In genomic region chr4:126879560-126880275, GRCm38 (mm10) we compare ENCODE assay signal across 17 mouse cellular contexts.
"Had no signal": no experiment of that assay in that cellular context is flagged by ENCODE, and none has a peak within 500 bp of the region (broad histone marks: within the 10 kb centered on the region; RNA-seq: fewer than 3 reads in every experiment).

No protein-coding gene starts in this region.

- H3K4me3 ChIP-seq: left cerebral cortex, adult 2 months; limb, embryonic 15.5 days; liver, embryonic 12.5 days; lung, embryonic 15.5 days; megakaryocyte, embryonic 14.5 days; midbrain, embryonic 15.5 days; neural tube, embryonic 12.5 days had no signal

- ATAC-seq: inflammation-experienced regulatory T-cells, adult 6 months; liver, embryonic 12.5 days; midbrain, embryonic 15.5 days had no signal

- DNase-seq: kidney, adult 8-10 months; kidney, postnatal 10 days; kidney, postnatal 4 days; lung, postnatal 14 days; retina, postnatal 1 day; thymus, adult 2 months; thymus, postnatal 25 days had no signal

- H3K9me3 ChIP-seq: limb, embryonic 15.5 days; liver, embryonic 12.5 days; lung, embryonic 15.5 days; megakaryocyte, embryonic 14.5 days; midbrain, embryonic 15.5 days; neural tube, embryonic 12.5 days had no signal

- H3K27ac ChIP-seq: left cerebral cortex, adult 2 months; limb, embryonic 15.5 days; liver, embryonic 12.5 days; lung, embryonic 15.5 days; macrophage; midbrain, embryonic 15.5 days; neural tube, embryonic 12.5 days had no signal

- H3K4me1 ChIP-seq: limb, embryonic 15.5 days; liver, embryonic 12.5 days; lung, embryonic 15.5 days; megakaryocyte, embryonic 14.5 days; midbrain, embryonic 15.5 days; neural tube, embryonic 12.5 days had no signal

- H3K4me2 ChIP-seq: limb, embryonic 15.5 days; liver, embryonic 12.5 days; lung, embryonic 15.5 days; midbrain, embryonic 11.5 days; midbrain, embryonic 15.5 days; neural tube, embryonic 12.5 days had no signal

- H3K27me3 ChIP-seq: limb, embryonic 15.5 days; liver, embryonic 12.5 days; lung, embryonic 15.5 days; megakaryocyte, embryonic 14.5 days; midbrain, embryonic 15.5 days; neural tube, embryonic 12.5 days had no signal

- H3K9ac ChIP-seq: limb, embryonic 15.5 days; liver, embryonic 12.5 days; lung, embryonic 15.5 days; midbrain, embryonic 15.5 days; neural tube, embryonic 12.5 days had no signal
